Mouse (Mus musculus): Measurements from ENCODE around the gene Aatk. TPM values are rescaled to one million over a fixed set of nuclear protein-coding genes. Genes with fewer than 3 reads are reported as not detected.

The Aatk gene
- polyA plus RNA-seq, 1 experiment from 2014 or later, result 17.6 TPM

- no peak for ATAC-seq (ENCODE audit: low FRiP score, low read depth)
- 0 out of 2 replicates have a peak, but pooled peaks cover 3% of the 10 kb centered on the region for H3K4me1 ChIP-seq
- H3K4me2 ChIP-seq (replicated peaks), result no peak overlapping the region
- 84% methylated on average over 5 of the region's 5 CpGs for WGBS
- H3K9me3 ChIP-seq, result no peaks in the 10 kb centered on the region
- no peak overlapping the region for H3K27ac ChIP-seq
- H3K9ac ChIP-seq, result no peak overlapping the region
- H3K4me3 ChIP-seq, result no peak overlapping the region
- H3K27me3 ChIP-seq (replicated peaks), result no peaks in the 10 kb centered on the region
- H3K36me3 ChIP-seq, result 0 out of 2 replicates have a peak, but pooled peaks cover 4% of the 10 kb centered on the region
These were observed 44.9 kb downstream of the Aatk start for GRCm38 (mm10) chr11:120002041-120002440.

- no peak for ATAC-seq (ENCODE audit: low FRiP score, low read depth)
- no peak overlapping the region for H3K9ac ChIP-seq
- 81% methylated on average over 16 of the region's 16 CpGs for WGBS
- no peak overlapping the region for H3K27ac ChIP-seq
- H3K4me2 ChIP-seq (replicated peaks), result no peak overlapping the region
- H3K36me3 ChIP-seq, result peaks cover 6% of the 10 kb centered on the region; the same call in 1 of the 2 replicates
- H3K9me3 ChIP-seq, result no peaks in the 10 kb centered on the region
- 0 out of 2 replicates have a peak, but pooled peaks cover 3% of the 10 kb centered on the region for H3K4me1 ChIP-seq
- no peak overlapping the region for H3K4me3 ChIP-seq
- no peaks in the 10 kb centered on the region for H3K27me3 ChIP-seq (replicated peaks)
These were observed 49.6 kb downstream of the Aatk start for GRCm38 (mm10) chr11:119997351-119997750.

- ATAC-seq (ENCODE audit: low FRiP score, low read depth), result peak; percentile 78
- H3K4me2 ChIP-seq (replicated peaks), result peak overlapping the region; percentile 38
- H3K9ac ChIP-seq, result no peak overlapping the region
- 13% methylated on average over 10 of the region's 10 CpGs for WGBS
- H3K4me3 ChIP-seq, result no peak overlapping the region
- H3K36me3 ChIP-seq, result peaks cover 4% of the 10 kb centered on the region; the same call in 1 of the 2 replicates
- no peak overlapping the region for H3K27ac ChIP-seq
- peaks cover 30% of the 10 kb centered on the region for H3K4me1 ChIP-seq
- H3K9me3 ChIP-seq, result no peaks in the 10 kb centered on the region
- H3K27me3 ChIP-seq (replicated peaks), result no peaks in the 10 kb centered on the region
These were observed 55.7 kb downstream of the Aatk start for GRCm38 (mm10) chr11:119991338-119991678.

- H3K9ac ChIP-seq, result no peak overlapping the region
- WGBS, result 56% methylated on average over 10 of the region's 10 CpGs
These were observed 56.2 kb downstream of the Aatk start for GRCm38 (mm10) chr11:119990658-119991337.

GRCm38 (mm10) chr11:119989115-119989564, 57.8 kb downstream of the Aatk start:
- no peak overlapping the region for H3K27ac ChIP-seq
- no peak overlapping the region for H3K9ac ChIP-seq
- peaks cover 30% of the 10 kb centered on the region for H3K4me1 ChIP-seq
- no peaks in the 10 kb centered on the region for H3K36me3 ChIP-seq
- no peaks in the 10 kb centered on the region for H3K27me3 ChIP-seq (replicated peaks)
- H3K9me3 ChIP-seq, result no peaks in the 10 kb centered on the region
- 14% methylated on average over 10 of the region's 10 CpGs for WGBS
- H3K4me2 ChIP-seq (replicated peaks), result peak overlapping the region; percentile 15
- H3K4me3 ChIP-seq, result no peak overlapping the region
- peak; percentile 38 for ATAC-seq (ENCODE audit: low FRiP score, low read depth)

More at GRCm38 (mm10) chr11:119990658-119991337, 56.2 kb downstream of the Aatk start:
- Histone ChIP-seq H3K36me3 (peaks cover under 1% of the 10 kb centered on the region; the same call in 1 of the 2 replicates), H3K9me3 (no peaks in the 10 kb centered on the region), H3K4me3 (no peak overlapping the region), H3K4me1 (peaks cover 30% of the 10 kb centered on the region), H3K4me2 (replicated peaks) (peak overlapping the region; percentile 38), H3K27me3 (replicated peaks) (no peaks in the 10 kb centered on the region), H3K27ac (no peak overlapping the region)
- ATAC-seq (ENCODE audit: low FRiP score, low read depth), result no peak; the same call in 1 of the 2 replicates

- H3K4me2 ChIP-seq (replicated peaks), result no peak overlapping the region
- H3K4me1 ChIP-seq, result peaks cover 30% of the 10 kb centered on the region
- no peaks in the 10 kb centered on the region for H3K27me3 ChIP-seq (replicated peaks)
- no peak overlapping the region for H3K9ac ChIP-seq
- H3K36me3 ChIP-seq, result no peaks in the 10 kb centered on the region
- H3K9me3 ChIP-seq, result no peaks in the 10 kb centered on the region
- H3K27ac ChIP-seq, result no peak overlapping the region
- no peak for ATAC-seq (ENCODE audit: low FRiP score, low read depth)
- 87% methylated on average over 7 of the region's 7 CpGs for WGBS
- H3K4me3 ChIP-seq, result no peak overlapping the region
These were observed 58.6 kb downstream of the Aatk start for GRCm38 (mm10) chr11:119988391-119988790.

GRCm38 (mm10) chr11:119987876-119988275, 59.1 kb downstream of the Aatk start:
- Histone ChIP-seq H3K36me3 (no peaks in the 10 kb centered on the region), H3K27ac (no peak overlapping the region), H3K9me3 (no peaks in the 10 kb centered on the region), H3K9ac (no peak overlapping the region), H3K4me1 (peaks cover 30% of the 10 kb centered on the region), H3K4me2 (replicated peaks) (no peak overlapping the region), H3K27me3 (replicated peaks) (no peaks in the 10 kb centered on the region), H3K4me3 (no peak overlapping the region)
- no peak for ATAC-seq (ENCODE audit: low FRiP score, low read depth)
- 87% methylated on average over 7 of the region's 7 CpGs for WGBS

- 86% methylated on average over 9 of the region's 9 CpGs for WGBS
- ATAC-seq (ENCODE audit: low FRiP score, low read depth), result no peak
- H3K27me3 ChIP-seq (replicated peaks), result no peaks in the 10 kb centered on the region
- no peak overlapping the region for H3K4me2 ChIP-seq (replicated peaks)
- peaks cover 30% of the 10 kb centered on the region for H3K4me1 ChIP-seq
- H3K9me3 ChIP-seq, result no peaks in the 10 kb centered on the region
- H3K4me3 ChIP-seq, result no peak overlapping the region
- no peak overlapping the region for H3K9ac ChIP-seq
- no peaks in the 10 kb centered on the region for H3K36me3 ChIP-seq
- no peak overlapping the region for H3K27ac ChIP-seq
These were observed 60.1 kb downstream of the Aatk start for GRCm38 (mm10) chr11:119986751-119987425.

- no peak overlapping the region for H3K4me3 ChIP-seq
- no peak overlapping the region for H3K27ac ChIP-seq
- no peaks in the 10 kb centered on the region for H3K36me3 ChIP-seq
- ATAC-seq (ENCODE audit: low FRiP score, low read depth), result no peak
- H3K27me3 ChIP-seq (replicated peaks), result no peaks in the 10 kb centered on the region
- no peak overlapping the region for H3K4me2 ChIP-seq (replicated peaks)
- H3K9ac ChIP-seq, result no peak overlapping the region
- H3K4me1 ChIP-seq, result 0 out of 2 replicates have a peak, but pooled peaks cover 3% of the 10 kb centered on the region
- H3K9me3 ChIP-seq, result no peaks in the 10 kb centered on the region
- 95% methylated on average over 2 of the region's 2 CpGs for WGBS
These were observed 63.8 kb downstream of the Aatk start for GRCm38 (mm10) chr11:119983151-119983550.

GRCm38 (mm10) chr11:119982236-119982635, 64.7 kb downstream of the Aatk start:
- Histone ChIP-seq H3K27me3 (replicated peaks) (no peaks in the 10 kb centered on the region), H3K9ac (no peak overlapping the region), H3K4me1 (no peaks in the 10 kb centered on the region), H3K4me3 (no peak overlapping the region), H3K4me2 (replicated peaks) (no peak overlapping the region), H3K27ac (no peak overlapping the region), H3K9me3 (no peaks in the 10 kb centered on the region), H3K36me3 (no peaks in the 10 kb centered on the region)
- 92% methylated on average over 3 of the region's 3 CpGs for WGBS
- no peak for ATAC-seq (ENCODE audit: low FRiP score, low read depth)

- 76% methylated on average over 3 of the region's 3 CpGs for WGBS
- Histone ChIP-seq H3K4me3 (no peak overlapping the region), H3K27ac (no peak overlapping the region), H3K9ac (no peak overlapping the region), H3K4me2 (replicated peaks) (no peak overlapping the region), H3K9me3 (no peaks in the 10 kb centered on the region), H3K4me1 (no peaks in the 10 kb centered on the region), H3K36me3 (no peaks in the 10 kb centered on the region), H3K27me3 (replicated peaks) (no peaks in the 10 kb centered on the region)
- ATAC-seq (ENCODE audit: low FRiP score, low read depth), result no peak
These were observed 65.2 kb downstream of the Aatk start for GRCm38 (mm10) chr11:119981769-119982168.

GRCm38 (mm10) chr11:119979596-119980385, 67.2 kb downstream of the Aatk start:
- Histone ChIP-seq H3K9ac (no peak overlapping the region), H3K27me3 (replicated peaks) (no peaks in the 10 kb centered on the region), H3K4me3 (no peak overlapping the region), H3K36me3 (0 out of 2 replicates have a peak, but pooled peaks cover under 1% of the 10 kb centered on the region), H3K4me1 (no peaks in the 10 kb centered on the region), H3K9me3 (no peaks in the 10 kb centered on the region), H3K4me2 (replicated peaks) (no peak overlapping the region), H3K27ac (no peak overlapping the region)
- WGBS, result 66% methylated on average over 10 of the region's 10 CpGs
- ATAC-seq (ENCODE audit: low FRiP score, low read depth), result no peak
